Mouse (Mus musculus) pancreas, adult 10 weeks (tissue): ENCODE measurements around the gene Eya3. TPM values are rescaled to one million over a fixed set of nuclear protein-coding genes. Genes with fewer than 3 reads are reported as not detected.

Source experiments
- polyA plus RNA-seq: library from polyadenylated mRNA; stranded (reverse); fragments of 350-450 nt; fragmentation: Illumina TruSeq; extraction: RNeasy Lipid Tissue Mini Kit (QIAGEN cat#74804); gene quantifications from one replicate; pipeline ENCODE4 v1.2.3, GENCODE M21; 2015; ENCODE audit warnings: low read depth, low replicate concordance; ENCODE audit not compliant: insufficient read depth

Eya3 gene
- 5.5 TPM for polyA plus RNA-seq

DNA sequence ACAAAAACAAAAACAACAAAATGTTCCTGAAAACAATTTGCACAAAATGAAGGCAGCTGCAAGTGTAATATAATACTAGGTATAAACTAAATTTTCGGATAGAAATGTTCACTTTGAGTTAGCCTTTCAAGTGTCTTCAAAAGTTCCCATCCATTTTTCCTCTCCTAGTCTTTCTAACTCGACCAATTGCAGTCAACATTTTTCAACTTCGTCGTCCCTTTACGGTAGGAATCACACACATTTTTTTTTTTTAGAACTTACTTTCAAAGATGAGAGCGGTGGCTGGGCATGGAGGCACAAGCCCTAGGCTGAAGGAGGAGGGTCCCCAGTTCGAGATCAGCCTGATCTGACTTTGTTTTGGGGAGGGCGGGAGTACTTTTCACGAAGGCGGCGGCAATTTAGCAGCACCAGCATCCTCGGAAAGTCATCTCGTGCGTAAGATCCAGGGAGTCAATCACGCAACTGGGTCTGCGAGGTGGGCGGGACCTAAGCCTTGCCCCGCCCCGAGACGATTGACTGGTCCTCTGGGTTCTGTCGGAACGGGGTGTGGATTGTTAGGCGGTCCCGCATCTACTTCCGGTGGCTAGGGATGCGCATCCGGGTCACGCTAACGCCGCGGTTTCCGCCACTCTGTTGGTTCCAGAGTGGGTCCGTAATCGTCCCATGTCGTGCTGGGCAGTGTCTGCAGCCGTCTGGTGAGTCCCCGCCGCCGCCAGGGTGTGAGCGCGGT lies at the start of gene Eya3:
Eya3 (plus strand) TSS at position 527 of the 730 bp plus-strand sequence.

DNA sequence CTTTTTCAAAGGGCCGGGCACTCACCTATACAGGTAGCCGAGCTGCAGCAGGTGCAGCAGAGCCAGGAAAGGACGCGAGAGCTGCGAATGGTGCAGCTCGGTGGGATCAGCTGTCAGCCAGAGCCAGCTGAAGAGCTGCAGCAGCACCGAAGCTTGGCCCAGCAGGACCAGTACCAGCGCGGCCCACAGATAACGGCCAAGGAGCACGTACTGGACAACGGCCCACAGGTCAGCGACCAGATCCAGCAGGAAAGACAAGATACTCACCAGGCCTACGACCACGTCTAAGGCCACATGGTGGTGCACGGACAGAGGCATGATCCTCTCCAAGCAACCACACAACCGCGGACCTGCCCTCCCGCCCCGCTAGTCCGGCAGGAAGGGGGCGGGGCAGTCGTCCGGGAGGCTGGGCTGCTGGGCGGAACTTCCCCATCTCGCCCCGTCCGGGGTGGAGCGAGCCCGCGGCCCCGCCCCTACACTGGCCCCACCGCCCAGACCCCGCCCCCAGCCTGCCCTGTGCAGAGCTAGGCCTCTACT lies 93.4 kb downstream of the Eya3 start, which contains the start of gene Xkr8:
Xkr8 (minus strand) TSS at position 399 of the 537 bp plus-strand sequence.

DNA sequence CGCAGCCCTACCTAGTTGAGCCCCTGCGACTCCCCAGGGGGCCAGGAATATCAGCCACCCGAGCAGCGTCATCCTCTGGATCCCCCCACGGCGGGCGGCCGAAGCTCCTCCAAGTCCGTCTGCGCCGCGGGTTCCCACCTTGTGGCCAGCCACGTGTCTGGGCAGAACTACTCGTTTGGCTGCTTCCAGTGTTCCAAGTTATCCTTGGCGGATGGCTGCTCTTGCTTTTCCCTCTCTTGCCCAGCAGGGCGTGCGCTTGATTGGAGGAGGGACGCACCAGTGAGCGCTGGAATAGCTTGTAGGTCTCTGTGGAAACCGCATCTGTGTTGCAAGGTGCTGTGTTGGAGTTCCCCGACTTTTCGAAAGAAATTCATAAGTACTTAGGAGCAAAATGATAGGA lies 118.2 kb downstream of the Eya3 start, which contains the start of gene Smpdl3b:
Smpdl3b (minus strand) TSS at position 279 of the 400 bp plus-strand sequence.

DNA sequence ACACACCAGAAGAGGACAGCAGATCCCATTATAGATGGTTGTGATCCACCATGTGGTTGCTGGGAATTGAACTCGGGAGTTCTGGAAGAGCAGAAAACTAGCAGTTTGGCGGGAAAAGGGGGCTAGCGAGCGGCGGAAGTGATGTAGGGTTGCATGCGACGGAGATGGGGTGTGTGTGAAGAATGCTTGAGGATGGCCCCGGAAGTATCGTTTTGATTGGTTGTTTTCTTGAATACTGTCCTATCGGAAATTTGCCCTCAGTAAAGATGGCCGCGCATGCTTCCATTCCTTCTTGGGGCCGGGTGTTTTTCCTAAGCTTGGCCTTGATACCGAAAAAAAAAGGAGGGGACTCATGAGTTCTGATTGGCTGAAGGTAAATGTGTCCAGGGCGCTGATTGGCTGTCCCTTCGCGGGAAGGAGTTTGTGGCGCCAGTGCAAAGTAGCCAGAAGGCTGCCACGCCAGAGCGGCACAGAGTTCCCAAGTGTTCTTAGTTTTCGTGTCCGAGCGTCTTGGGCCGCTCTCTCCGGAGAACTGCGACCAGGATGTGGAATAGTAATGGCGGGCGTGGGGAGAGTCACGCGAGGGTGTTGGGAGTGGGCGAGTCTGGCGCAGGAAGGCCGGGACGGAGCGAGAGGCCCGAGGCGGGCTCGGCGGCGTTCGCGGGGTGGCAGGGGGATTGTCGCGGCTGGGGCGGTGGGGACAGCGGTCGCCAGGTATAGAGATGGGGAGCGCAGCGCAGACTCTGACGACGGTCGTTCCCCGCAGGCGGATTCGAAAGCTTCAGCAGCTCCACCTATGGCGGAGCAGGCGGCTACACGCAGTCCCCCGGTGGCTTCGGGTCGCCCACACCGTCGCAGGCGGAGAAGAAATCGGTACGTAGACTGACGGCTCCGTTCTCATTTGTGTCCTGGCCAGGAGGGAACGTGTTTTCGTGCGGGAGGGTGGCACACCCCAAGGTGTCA lies 129.4 kb downstream of the Eya3 start, which contains the start of gene Rpa2:
Rpa2 (plus strand) TSS at position 419 of the 963 bp plus-strand sequence.

Other genes starting within 250 kb of the Eya3 start
- gene Phactr4, start 216.5 kb upstream of the Eya3 start, polyA plus RNA-seq, result 4.2 TPM
- 0.83 TPM for gene Med18, start 175.1 kb upstream of the Eya3 start, polyA plus RNA-seq
- 2.7 TPM for gene Sesn2, start 128.5 kb upstream of the Eya3 start, polyA plus RNA-seq
- 63.2 TPM for gene Atpif1, start 105.3 kb upstream of the Eya3 start, polyA plus RNA-seq
- gene Dnajc8, start 103.4 kb upstream of the Eya3 start, polyA plus RNA-seq, result 25.6 TPM
- 1.2 TPM for gene Ptafr, start 74.9 kb upstream of the Eya3 start, polyA plus RNA-seq
- gene Xkr8, start 93.6 kb downstream of the Eya3 start, polyA plus RNA-seq, result 0.42 TPM
- gene Smpdl3b, start 118.3 kb downstream of the Eya3 start, polyA plus RNA-seq, result 1.2 TPM
- gene Rpa2, start 129.3 kb downstream of the Eya3 start, polyA plus RNA-seq, result 2.0 TPM
- gene Themis2, start 157.4 kb downstream of the Eya3 start, polyA plus RNA-seq, result 1.3 TPM
- 4.2 TPM for gene Ppp1r8, start 204.2 kb downstream of the Eya3 start, polyA plus RNA-seq
- 9.8 TPM for gene Stx12, start 245.5 kb downstream of the Eya3 start, polyA plus RNA-seq